Mouse (Mus musculus) spleen, adult 2 months (tissue): ENCODE data around the gene Wnt1. TPM values are rescaled to one million over a fixed set of nuclear protein-coding genes. Genes with fewer than 3 reads are reported as not detected.

Source experiments
- DNase-seq, 2 experiments: peaks; one replicate each; pipeline versions ENCODE4 v3.0.0 to v3.0.0-alpha.2; 2012 to 2021; ENCODE audit warnings: low spot score in 2 of 2, low read depth in 1 of 2
- H3K27ac ChIP-seq: fragments of 200-500 bp; 2 replicates; pipeline ENCODE4 v1.5.1; 2012; ENCODE audit warnings: low read length, inconsistent platforms; ENCODE audit not compliant: insufficient read depth
- H3K27me3 ChIP-seq: fragments of 200-500 bp; 2 replicates; pipeline ENCODE4 v1.6.1; 2012; ENCODE audit warnings: mild to moderate bottlenecking, moderate library complexity, low read length, inconsistent platforms; ENCODE audit not compliant: control insufficient read depth, insufficient read depth
- H3K36me3 ChIP-seq: fragments of 200-500 bp; 2 replicates; pipeline ENCODE4 v1.6.1; 2012; ENCODE audit warnings: mild to moderate bottlenecking, low read length, inconsistent platforms; ENCODE audit not compliant: control insufficient read depth, insufficient read depth
- H3K4me1 ChIP-seq: fragments of 200-500 bp; 2 replicates; pipeline ENCODE4 v1.6.1; 2011; ENCODE audit warnings: inconsistent platforms; ENCODE audit not compliant: control insufficient read depth, insufficient read depth, insufficient read length
- H3K4me3 ChIP-seq: fragments of 200-500 bp; 2 replicates; pipeline ENCODE4 v1.5.1; 2011; ENCODE audit warnings: mild to moderate bottlenecking, inconsistent platforms; ENCODE audit not compliant: insufficient read depth, insufficient read length; ENCODE audit errors: extremely low read depth
- CTCF ChIP-seq: fragments of 200-500 bp; IDR thresholded peaks from 2 replicates; pipeline ENCODE4 v1.5.1; 2011; ENCODE audit warnings: mild to moderate bottlenecking, inconsistent platforms; ENCODE audit not compliant: insufficient read depth, insufficient read length, insufficient replicate concordance; ENCODE audit errors: extremely low read depth
- POLR2A ChIP-seq: fragments of 200-500 bp; IDR thresholded peaks from 2 replicates; pipeline ENCODE4 v1.6.1; 2011; ENCODE audit warnings: low read depth, low read length, inconsistent platforms
- WGBS: fragments of 180-500 bp; shearing (Covaris S2); methylation state at CpG from one replicate; pipeline ENCODE4 v1.1.7; 2018; 5-methylcytosine and 5-hydroxymethylcytosine counted together
- polyA plus RNA-seq: library from polyadenylated mRNA; depleted of rRNA; stranded (reverse); fragments of >200 nt; gene quantifications from 2 replicates; pipeline ENCODE4 v1.2.3, GENCODE M21; 2012

Gene Wnt1
- polyA plus RNA-seq, 1 experiment, result not detected

DNA sequence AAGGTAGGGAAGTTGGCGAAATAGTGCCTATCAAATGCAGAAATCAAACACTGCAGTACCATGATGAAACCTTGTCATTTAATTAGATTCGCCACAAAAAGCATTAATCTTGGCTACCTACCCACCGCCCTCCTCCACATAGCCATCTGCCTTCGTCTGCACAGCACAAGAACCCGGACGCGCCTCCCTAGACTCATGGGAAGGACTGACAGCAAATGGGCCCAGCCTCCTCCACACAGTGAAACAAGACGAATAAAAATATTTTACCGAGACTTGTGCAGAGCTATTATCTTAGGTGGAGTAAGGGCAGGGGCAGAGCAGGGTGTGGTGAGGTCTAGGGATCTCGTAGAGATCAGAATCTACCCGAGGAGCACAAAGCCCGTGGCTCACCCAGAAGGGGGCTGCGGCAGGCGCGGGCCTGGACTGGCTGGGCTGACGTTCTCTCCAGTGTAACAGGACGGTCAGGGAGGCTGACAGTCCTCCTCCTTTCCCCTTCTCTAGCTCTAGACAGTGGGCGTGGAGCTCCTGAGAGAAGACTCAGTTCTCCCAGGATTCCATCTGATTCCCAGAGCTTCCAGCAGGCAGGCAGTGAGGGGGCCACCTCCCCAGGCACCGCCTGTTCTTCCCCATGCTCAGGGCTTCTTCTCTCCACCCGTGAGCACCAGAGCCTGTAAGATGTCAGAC, 23.2 kb downstream of the Wnt1 start:
- Histone ChIP-seq H3K4me1 (peaks cover 11% of the 10 kb centered on the region), H3K27ac (no peak overlapping the region), H3K4me3 (no peak overlapping the region), H3K27me3 (peaks cover 7% of the 10 kb centered on the region), H3K36me3 (peaks cover 39% of the 10 kb centered on the region)
- TF ChIP-seq CTCF, result no peak
- no peak for TF ChIP-seq POLR2A
- 91% methylated on average over 20 of the region's 20 CpGs for WGBS
- no peak for DNase-seq

DNA sequence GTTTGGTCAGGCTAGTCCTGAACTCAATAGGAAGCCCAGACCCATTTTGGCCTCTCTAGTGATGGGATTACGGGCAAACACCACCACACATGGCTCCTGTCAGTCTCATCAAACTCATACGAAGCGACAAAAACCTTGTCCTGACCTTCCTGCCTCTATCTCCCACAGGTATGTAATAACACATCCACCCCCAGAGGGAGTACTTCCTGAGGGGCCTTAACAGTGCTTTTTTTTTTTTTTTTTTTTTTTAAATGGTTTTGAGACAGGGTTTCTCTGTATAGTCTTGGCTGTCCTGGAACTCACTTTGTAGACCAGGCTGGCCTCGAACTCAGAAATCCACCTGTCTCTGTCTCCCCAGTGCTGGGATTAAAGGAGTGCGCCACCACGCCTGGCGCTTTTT, 28.5 kb downstream of the Wnt1 start:
- Histone ChIP-seq H3K36me3 (peaks cover 39% of the 10 kb centered on the region), H3K4me3 (no peak overlapping the region), H3K27me3 (no peaks in the 10 kb centered on the region), H3K4me1 (no peaks in the 10 kb centered on the region), H3K27ac (no peak overlapping the region)
- no peak for TF ChIP-seq CTCF
- no peak for TF ChIP-seq POLR2A
- WGBS, result 96% methylated on average over 7 of the region's 7 CpGs
- DNase-seq, result no peak

DNA sequence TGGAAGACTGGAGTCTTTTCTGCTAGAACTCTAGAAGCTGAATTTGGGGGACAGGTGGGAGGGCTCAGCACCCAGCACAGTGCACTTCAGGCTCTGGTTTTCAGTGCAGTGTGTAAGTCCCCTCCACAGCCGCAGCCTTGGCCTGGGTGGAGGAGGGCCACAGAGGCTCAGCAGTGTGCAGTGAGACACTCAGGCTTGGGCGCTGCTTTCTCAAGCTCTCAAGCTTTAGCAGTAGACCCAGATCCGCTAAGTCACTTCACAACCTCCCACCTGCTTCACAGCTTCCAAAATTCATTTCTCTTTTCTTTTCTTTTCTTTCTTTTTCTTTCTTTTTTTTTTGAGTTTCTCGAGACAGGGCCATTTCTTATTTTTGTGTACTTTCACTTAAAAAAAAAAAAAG, 31.3 kb downstream of the Wnt1 start:
- no peak for DNase-seq
- H3K27me3 ChIP-seq, result no peaks in the 10 kb centered on the region
- peaks cover 22% of the 10 kb centered on the region for H3K36me3 ChIP-seq
- H3K4me1 ChIP-seq, result no peaks in the 10 kb centered on the region
- 96% methylated on average over 4 of the region's 4 CpGs for WGBS
- TF ChIP-seq POLR2A, result no peak
- H3K4me3 ChIP-seq, result no peak overlapping the region
- no peak overlapping the region for H3K27ac ChIP-seq

DNA sequence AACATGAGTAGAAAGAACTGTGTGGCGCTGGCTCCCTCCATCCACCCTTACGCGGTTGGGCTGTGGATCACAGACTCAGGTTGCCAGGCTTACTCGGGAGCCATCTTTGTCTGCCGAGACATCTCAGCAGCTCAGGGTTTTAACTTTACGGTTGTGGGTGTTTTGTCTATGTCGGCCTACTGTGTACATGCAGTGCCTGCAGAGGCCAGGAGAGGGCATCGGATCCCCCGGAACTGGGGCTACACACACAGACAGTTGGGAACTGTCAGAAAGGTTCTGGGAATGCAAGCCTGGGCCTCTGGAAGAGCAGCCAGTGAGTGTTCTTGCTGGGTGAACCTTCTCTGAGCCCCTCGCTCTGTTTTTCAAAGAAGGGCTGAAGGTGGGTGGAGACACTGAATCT, 31.7 kb downstream of the Wnt1 start:
- no peak overlapping the region for H3K4me3 ChIP-seq
- H3K4me1 ChIP-seq, result no peaks in the 10 kb centered on the region
- no peak for DNase-seq
- no peak overlapping the region for H3K27ac ChIP-seq
- peaks cover 21% of the 10 kb centered on the region for H3K36me3 ChIP-seq
- no peaks in the 10 kb centered on the region for H3K27me3 ChIP-seq
- 84% methylated on average over 10 of the region's 10 CpGs for WGBS
- TF ChIP-seq POLR2A, result no peak
- TF ChIP-seq CTCF, result peak; percentile 30; the same call in 1 of the 2 replicates

DNA sequence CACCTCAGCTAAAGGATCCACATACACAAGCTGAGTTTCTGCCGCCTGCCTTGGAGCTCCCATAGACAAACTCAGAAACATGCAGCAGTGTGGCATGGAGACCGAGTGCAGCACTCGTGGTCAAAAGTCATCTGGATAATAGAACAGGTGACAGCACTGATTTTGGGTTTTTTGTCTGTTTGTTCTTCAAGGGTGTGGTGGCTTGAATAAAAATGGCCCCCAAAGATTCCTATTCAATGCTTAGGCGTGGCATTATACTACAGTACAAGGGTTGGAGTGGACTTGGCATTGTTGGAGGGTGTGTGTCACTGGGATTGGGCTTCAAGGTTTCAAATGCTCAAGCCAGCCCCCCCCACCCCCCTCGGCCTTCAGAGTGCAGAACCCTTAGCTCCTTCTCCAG, 32.5 kb downstream of the Wnt1 start:
- 94% methylated on average over 5 of the region's 5 CpGs for WGBS
- no peak for DNase-seq

DNA sequence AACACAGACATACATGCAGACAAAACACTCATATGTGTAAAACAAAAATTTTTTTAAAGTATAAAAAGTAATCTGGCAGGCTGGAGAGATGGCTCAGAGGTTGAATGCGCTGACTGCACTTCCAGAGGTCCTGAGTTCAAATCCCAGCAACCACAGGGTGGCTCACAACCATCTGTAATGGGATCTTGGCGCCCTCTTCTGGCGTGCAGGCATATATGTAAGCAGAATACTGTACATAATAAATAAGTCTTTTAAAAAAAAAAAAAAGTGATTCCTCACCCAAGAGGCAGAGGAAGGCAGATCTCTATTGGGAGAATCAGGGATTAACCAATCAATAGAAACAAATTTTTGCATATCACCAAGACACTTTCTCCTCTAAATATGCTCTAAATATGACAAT, 33.8 kb downstream of the Wnt1 start:
- no peaks in the 10 kb centered on the region for H3K4me1 ChIP-seq
- H3K27ac ChIP-seq, result no peak overlapping the region
- peaks cover 15% of the 10 kb centered on the region for H3K36me3 ChIP-seq
- no peaks in the 10 kb centered on the region for H3K27me3 ChIP-seq
- DNase-seq, result no peak
- no peak overlapping the region for H3K4me3 ChIP-seq
- TF ChIP-seq POLR2A, result no peak
- TF ChIP-seq CTCF, result no peak
- WGBS, result 87% methylated on average over 3 of the region's 3 CpGs

More for the DNA sequence above, 32.5 kb downstream of the Wnt1 start:
- H3K27ac ChIP-seq, result no peak overlapping the region
- no peaks in the 10 kb centered on the region for H3K4me1 ChIP-seq
- no peak overlapping the region for H3K4me3 ChIP-seq
- H3K27me3 ChIP-seq, result no peaks in the 10 kb centered on the region
- TF ChIP-seq POLR2A, result no peak
- TF ChIP-seq CTCF, result no peak
- peaks cover 15% of the 10 kb centered on the region for H3K36me3 ChIP-seq

DNA sequence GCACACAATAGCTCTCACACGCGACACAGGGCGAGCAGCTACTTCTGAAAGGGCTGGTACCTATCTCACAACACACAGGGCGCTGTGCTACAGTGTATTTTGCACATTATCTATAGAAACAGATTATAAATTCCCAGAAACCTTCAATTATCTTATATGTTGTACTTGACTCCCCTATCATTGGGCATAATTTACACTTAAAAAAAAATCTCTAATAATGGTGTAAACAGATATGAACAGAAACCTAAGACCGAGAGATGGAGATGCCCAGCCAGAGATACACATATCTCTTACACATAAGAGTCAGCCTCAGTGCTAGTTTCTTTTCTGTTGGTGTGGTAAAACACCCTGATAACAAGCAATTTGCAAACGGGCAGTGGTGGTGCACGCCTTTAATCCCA, 38.0 kb downstream of the Wnt1 start:
- Histone ChIP-seq H3K4me3 (no peak overlapping the region), H3K27me3 (no peaks in the 10 kb centered on the region), H3K4me1 (peaks cover 5% of the 10 kb centered on the region; the same call in 1 of the 2 replicates), H3K27ac (no peak overlapping the region), H3K36me3 (peaks cover 5% of the 10 kb centered on the region)
- WGBS, result 84% methylated on average over 7 of the region's 7 CpGs
- TF ChIP-seq POLR2A (no peak), CTCF (no peak)
- no peak for DNase-seq
